Mouse (Mus musculus) lung, postnatal 0 days (tissue): ENCODE data around the gene E030018B13Rik.

ENCODE experiments used
- CTCF ChIP-seq: IDR thresholded peaks from 2 replicates; pipeline ENCODE4 v1.5.1; 2016; ENCODE audit warnings: antibody characterized with exemption, mild to moderate bottlenecking
- EP300 ChIP-seq: IDR thresholded peaks from 2 replicates; pipeline ENCODE4 v1.6.1; 2016; ENCODE audit warnings: antibody characterized with exemption, mild to moderate bottlenecking, control low read depth

DNA sequence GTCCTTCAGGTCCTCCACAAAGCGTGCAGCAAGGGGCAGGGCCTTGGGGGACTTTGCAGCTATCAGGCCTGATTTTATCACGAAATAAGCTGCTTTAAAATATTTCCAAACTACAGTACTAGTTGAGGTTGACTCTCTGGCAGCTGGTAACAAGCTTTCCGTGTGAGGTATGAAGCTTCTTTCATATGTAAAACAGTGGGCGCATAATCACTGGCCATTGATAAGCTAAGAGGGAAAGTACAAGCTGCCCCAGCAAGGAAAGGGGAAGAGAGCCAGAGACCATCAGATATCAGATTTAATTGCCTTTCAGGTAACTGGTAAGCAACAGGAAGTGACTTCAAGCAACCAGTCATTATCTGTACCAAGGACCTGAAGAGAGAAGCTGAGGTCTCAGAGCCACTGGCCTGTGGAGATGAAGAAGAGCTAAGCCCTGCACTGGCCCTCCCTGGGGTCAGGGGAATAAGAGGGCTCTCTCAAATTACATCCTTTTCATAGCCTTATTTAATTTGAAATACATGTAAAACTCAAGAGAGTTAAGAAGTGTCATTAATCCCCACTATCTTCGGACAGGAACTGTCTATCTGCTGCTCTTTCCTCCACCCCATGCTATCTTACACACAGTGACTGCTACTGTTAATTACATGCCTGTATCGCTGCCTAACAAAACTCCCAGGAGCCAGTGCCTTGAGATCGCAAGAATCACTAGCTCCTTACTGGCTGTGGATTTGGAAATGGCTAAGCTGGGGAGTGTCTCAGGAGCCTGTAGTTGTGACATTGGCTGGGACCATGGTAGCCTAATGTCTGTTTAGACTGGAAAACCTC lies 35.6 kb downstream of the E030018B13Rik start:
- TF ChIP-seq CTCF (no peak), EP300 (no peak)
